Mouse (Mus musculus) Patski (cell line): Measurements from ENCODE around the gene Bcas1. TPM values are rescaled to one million over a fixed set of nuclear protein-coding genes. Genes with fewer than 3 reads are reported as not detected.

Source experiments
- ATAC-seq: fragments of 100-300 bp; one replicate; pipeline ENCODE4 v1.8.0; 2021
- CTCF ChIA-PET: fragments of 350-600 bp; sonication (Branson Sonifier 250); formaldehyde crosslinking; loops from one replicate; lab custom pipeline; 2022; ENCODE audit warnings: inconsistent platforms; lab: Charles Lee
- POLR2A ChIA-PET: fragments of 350-600 bp; sonication (Branson Sonifier 250); formaldehyde crosslinking; loops from one replicate; lab custom pipeline; 2022; ENCODE audit warnings: antibody characterized with exemption, inconsistent platforms; lab: Charles Lee
- DNase-seq: peaks from one replicate; pipeline ENCODE4 v3.0.0-alpha.2; 2011; ENCODE audit warnings: low read depth, low spot score
- H3K27me3 ChIP-seq: fragments of 371-371 bp; one replicate; pipeline ENCODE4 v1.5.1; 2021
- CTCF ChIP-seq: fragments of 100-300 bp; IDR thresholded peaks from one replicate; pipeline ENCODE4 v1.5.1; 2021
- in situ Hi-C: fragments of 300-500 bp; cut with MboI; formaldehyde crosslinking; loops from 3 replicates; pipeline ENCODE4 v1.11.1; 2018; ENCODE audit warnings: low pct_unique_long_range_greater_than_20kb, mixed read lengths
- polyA plus RNA-seq: library from polyadenylated mRNA; unstranded; gene quantifications from one replicate; pipeline ENCODE4 v1.2.3, GENCODE M21; 2021

Bcas1 gene
- polyA plus RNA-seq, 1 experiment from 2014 or later: not detected

GRCm38 (mm10) chr2:170354963-170355367, 72.7 kb downstream of the Bcas1 start:
- DNase-seq: peak; percentile 81
- POLR2A ChIA-PET: no interaction called here
- ATAC-seq: peak; percentile 89

GRCm38 (mm10) chr2:170352273-170352672, 75.4 kb downstream of the Bcas1 start:
- H3K27me3 ChIP-seq: no peaks in the 10 kb centered on the region
- in situ Hi-C loops: loop anchor here (5.0 kb wide), 2 partner anchors 100 to 155 kb away; no protein-coding TSS in a partner anchor
- DNase-seq: no peak
- ATAC-seq: no peak
- ChIA-PET CTCF (interaction anchor here (1.4 to 4.8 kb wide), 2 partner anchors 49 to 156 kb away, joined by 3 to 23 read pairs; no protein-coding TSS in a partner anchor), POLR2A (no interaction called here)
- TF ChIP-seq CTCF: no peak

More at GRCm38 (mm10) chr2:170354963-170355367, 72.7 kb downstream of the Bcas1 start:
- CTCF ChIA-PET: interaction anchor here (0.8 to 2.0 kb wide), 8 partner anchors 10 to 155 kb away, joined by 3 to 8 read pairs (median 4); no protein-coding TSS in a partner anchor
- no peaks in the 10 kb centered on the region for H3K27me3 ChIP-seq
- peak; percentile 85 for TF ChIP-seq CTCF
- in situ Hi-C loops: loop anchor here (5.0 kb wide), 3 partner anchors 47 to 152 kb away; no protein-coding TSS in a partner anchor

GRCm38 (mm10) chr2:170351847-170352246, 75.8 kb downstream of the Bcas1 start:
- no peak for TF ChIP-seq CTCF
- ChIA-PET CTCF (interaction anchor here (1.1 to 4.8 kb wide), 4 partner anchors 10 to 156 kb away, joined by 4 to 23 read pairs (median 7); no protein-coding TSS in a partner anchor), POLR2A (no interaction called here)
- H3K27me3 ChIP-seq: no peaks in the 10 kb centered on the region
- ATAC-seq (no peak), DNase-seq (no peak)
- in situ Hi-C loops: loop anchor here (5.0 kb wide), 2 partner anchors 100 to 155 kb away; no protein-coding TSS in a partner anchor

GRCm38 (mm10) chr2:170349784-170350183, 77.9 kb downstream of the Bcas1 start:
- TF ChIP-seq CTCF: no peak
- ATAC-seq (no peak), DNase-seq (no peak)
- CTCF ChIA-PET: interaction anchor here (1.0 to 4.8 kb wide), 5 partner anchors 9 to 233 kb away, joined by 3 to 23 read pairs (median 3); no protein-coding TSS in a partner anchor
- POLR2A ChIA-PET: no interaction called here
- no peaks in the 10 kb centered on the region for H3K27me3 ChIP-seq
- in situ Hi-C loops: loop anchor here (5.0 kb wide), 3 partner anchors 103 to 232 kb away; no protein-coding TSS in a partner anchor

GRCm38 (mm10) chr2:170349096-170349495, 78.5 kb downstream of the Bcas1 start:
- no peaks in the 10 kb centered on the region for H3K27me3 ChIP-seq
- DNase-seq (no peak), ATAC-seq (no peak)
- POLR2A ChIA-PET: no interaction called here
- CTCF ChIA-PET: interaction anchor here (1.5 to 4.8 kb wide), 3 partner anchors 52 to 232 kb away, joined by 5 to 23 read pairs (median 7); no protein-coding TSS in a partner anchor
- in situ Hi-C loops: loop anchor here (5.0 kb wide), 1 partner anchor 232 kb away; no protein-coding TSS in a partner anchor
- no peak for TF ChIP-seq CTCF

- peak; percentile 88 for TF ChIP-seq CTCF
- CTCF ChIA-PET: interaction anchor here (0.7 to 1.5 kb wide), 4 partner anchors 9 to 163 kb away, joined by 3 to 7 read pairs (median 4); no protein-coding TSS in a partner anchor
- in situ Hi-C loops: loop anchor here (5.0 kb wide), 1 partner anchor 230 kb away; no protein-coding TSS in a partner anchor
- no peaks in the 10 kb centered on the region for H3K27me3 ChIP-seq
- ATAC-seq (no peak), DNase-seq (no peak)
- POLR2A ChIA-PET: no interaction called here
Measured at GRCm38 (mm10) chr2:170347131-170347765, 80.4 kb downstream of the Bcas1 start.

GRCm38 (mm10) chr2:170345410-170345793, 82.2 kb downstream of the Bcas1 start:
- ChIA-PET CTCF (interaction anchor here (0.9 to 2.3 kb wide), 6 partner anchors 21 to 230 kb away, joined by 3 to 6 read pairs (median 4); no protein-coding TSS in a partner anchor), POLR2A (interaction anchor here (0.6 to 0.7 kb wide), 4 partner anchors 39 to 450 kb away, joined by 3 to 7 read pairs (median 4); no protein-coding TSS in a partner anchor)
- H3K27me3 ChIP-seq: no peaks in the 10 kb centered on the region
- DNase-seq (no peak), ATAC-seq (peak; percentile 20)
- TF ChIP-seq CTCF: no peak
- in situ Hi-C loops: loop anchor here (5.0 kb wide), 1 partner anchor 228 kb away; no protein-coding TSS in a partner anchor

- no peak for ATAC-seq
- H3K27me3 ChIP-seq: no peaks in the 10 kb centered on the region
- ChIA-PET POLR2A (interaction anchor here (0.6 kb wide), 2 partner anchors 40 to 168 kb away, joined by 3 to 5 read pairs; no protein-coding TSS in a partner anchor), CTCF (interaction anchor here (0.9 to 2.3 kb wide), 8 partner anchors 12 to 229 kb away, joined by 3 to 6 read pairs (median 4); no protein-coding TSS in a partner anchor)
- DNase-seq: no peak
- in situ Hi-C loops: loop anchor here (5.0 kb wide), 1 partner anchor 227 kb away; no protein-coding TSS in a partner anchor
- no peak for TF ChIP-seq CTCF
Measured at GRCm38 (mm10) chr2:170344502-170345409, 82.9 kb downstream of the Bcas1 start.

- in situ Hi-C loops: no loop called here
- DNase-seq (no peak), ATAC-seq (no peak)
- ChIA-PET POLR2A (no interaction called here), CTCF (interaction anchor here (0.7 to 2.3 kb wide), 14 partner anchors 9 to 242 kb away, joined by 3 to 7 read pairs (median 3); no protein-coding TSS in a partner anchor)
- H3K27me3 ChIP-seq: no peaks in the 10 kb centered on the region
- no peak for TF ChIP-seq CTCF
Measured at GRCm38 (mm10) chr2:170343819-170344317, 83.8 kb downstream of the Bcas1 start.
